In genomic region chr14:16735331-16736012, GRCm38 (mm10) we compare ENCODE assay signal across 18 mouse cellular contexts.
A peak's percentile ranks its signal among the peaks of the same experiment; 100 is the strongest.
DNase-seq lines count a peak whose midpoint lies in the region; ATAC-seq and TF ChIP-seq lines count a peak whose summit lies in the region.
"Had no signal": no experiment of that assay in that cellular context is flagged by ENCODE, and none has a peak within 500 bp of the region (broad histone marks: within the 10 kb centered on the region; RNA-seq: fewer than 3 reads in every experiment).

No protein-coding gene starts in this region.

- no peaks in the 10 kb centered on the region for H3K79me2 ChIP-seq in liver, adult 2 months (ENCODE audit: control insufficient read depth, insufficient read depth, low read length)

- H3K4me3 ChIP-seq in liver, adult 2 months (ENCODE audit: insufficient read depth, low read depth, low read length): no peak overlapping the region
- no peak overlapping the region for H3K4me3 ChIP-seq in intestine, embryonic 16.5 days (ENCODE audit: low read length)
- no peak overlapping the region for H3K4me3 ChIP-seq in kidney, embryonic 16.5 days (ENCODE audit: low read length)
- no peak overlapping the region for H3K4me3 ChIP-seq in heart, embryonic 10.5 days
- H3K4me3 ChIP-seq: forebrain, embryonic 15.5 days; layer of hippocampus, adult 2 months; left cerebral cortex, adult 2 months; limb, embryonic 13.5 days; neural tube, embryonic 12.5 days had no signal

- WGBS in liver, adult 2 months: 52% methylated on average over 4 of the region's 4 CpGs
- 24% methylated on average over 4 of the region's 4 CpGs for WGBS in intestine, embryonic 16.5 days
- 22% methylated on average over 4 of the region's 4 CpGs for WGBS in kidney, embryonic 16.5 days
- 40% methylated on average over 4 of the region's 4 CpGs for WGBS in heart, embryonic 10.5 days

- no peaks in the 10 kb centered on the region; the same call in 1 of the 2 replicates for H3K4me1 ChIP-seq in liver, adult 2 months (ENCODE audit: control insufficient read depth, insufficient read depth, low read length)
- peaks cover 21% of the 10 kb centered on the region for H3K4me1 ChIP-seq in intestine, embryonic 16.5 days (ENCODE audit: control insufficient read depth, insufficient read depth, low read length)
- H3K4me1 ChIP-seq in kidney, embryonic 16.5 days (ENCODE audit: insufficient read depth, low read length): peaks cover 24% of the 10 kb centered on the region
- peaks cover 32% of the 10 kb centered on the region for H3K4me1 ChIP-seq in heart, embryonic 10.5 days

- no peak for TF ChIP-seq POLR2A in liver, adult 2 months (IDR thresholded peaks at IDR 0.05; ENCODE audit: extremely low read depth, insufficient read depth, low read length)

- DNase-seq in liver, adult 2 months (ENCODE audit: extremely low read depth, low read depth, low spot score): peak; percentile 49
- DNase-seq in liver: no peak
- DNase-seq in lung, postnatal 14 days: peak; percentile 12
- no peak for DNase-seq in heart, embryonic 10.5 days (ENCODE audit: low spot score)
- no peak for DNase-seq in urinary bladder, adult 18-20 months (ENCODE audit: low spot score in 2 of 2)
- DNase-seq in adrenal gland, postnatal 14 days: no peak
- DNase-seq: adrenal gland, adult 8-10 months; cerebellum, postnatal 10 days; gastrocnemius, postnatal 25 days; thymus, postnatal 14 days had no signal

- H3K27me3 ChIP-seq in liver, adult 2 months (ENCODE audit: control insufficient read depth, insufficient read depth, low read length): 0 out of 2 replicates have a peak, but pooled peaks cover 3% of the 10 kb centered on the region
- H3K27me3 ChIP-seq in intestine, embryonic 16.5 days (replicated peaks; ENCODE audit: control insufficient read depth, insufficient read depth, low read length): no peaks in the 10 kb centered on the region
- no peaks in the 10 kb centered on the region for H3K27me3 ChIP-seq in kidney, embryonic 16.5 days (ENCODE audit: insufficient read depth, low read length)
- H3K27me3 ChIP-seq in heart, embryonic 10.5 days (ENCODE audit: insufficient read depth, poor library complexity, severe bottlenecking): no peaks in the 10 kb centered on the region
- H3K27me3 ChIP-seq: limb, embryonic 13.5 days had no signal

- TF ChIP-seq CTCF in liver, adult 2 months (IDR thresholded peaks at IDR 0.05; ENCODE audit: low read depth, low read length): no peak

- H3K9me3 ChIP-seq in intestine, embryonic 16.5 days (ENCODE audit: control insufficient read depth, low read length): no peaks in the 10 kb centered on the region
- no peaks in the 10 kb centered on the region for H3K9me3 ChIP-seq in kidney, embryonic 16.5 days (ENCODE audit: low read length)
- no peaks in the 10 kb centered on the region for H3K9me3 ChIP-seq in heart, embryonic 10.5 days
- H3K9me3 ChIP-seq: forebrain, embryonic 15.5 days; G1E; limb, embryonic 13.5 days; neural tube, embryonic 12.5 days had no signal

- no peak overlapping the region for H3K4me2 ChIP-seq in intestine, embryonic 16.5 days (ENCODE audit: low read depth, low read length)
- no peak overlapping the region for H3K4me2 ChIP-seq in kidney, embryonic 16.5 days (replicated peaks; ENCODE audit: low read depth, low read length)
- H3K4me2 ChIP-seq: forebrain, embryonic 15.5 days; limb, embryonic 13.5 days; neural tube, embryonic 12.5 days had no signal

- ATAC-seq in intestine, embryonic 16.5 days: peak; percentile 35; the same call in 1 of the 2 replicates
- peak; percentile 72; the same call in 1 of the 2 replicates for ATAC-seq in kidney, embryonic 16.5 days (ENCODE audit: low FRiP score, low TSS enrichment)
- ATAC-seq: forebrain, embryonic 15.5 days had no signal

- no peak overlapping the region for H3K9ac ChIP-seq in liver, adult 2 months (ENCODE audit: low read depth, low read length)
- H3K9ac ChIP-seq in intestine, embryonic 16.5 days (ENCODE audit: low read depth, low read length): no peak overlapping the region
- H3K9ac ChIP-seq in kidney, embryonic 16.5 days (replicated peaks; ENCODE audit: low read length): no peak overlapping the region
- H3K9ac ChIP-seq: forebrain, embryonic 15.5 days; limb, embryonic 13.5 days; neural tube, embryonic 12.5 days had no signal

- H3K27ac ChIP-seq in liver, adult 2 months (replicated peaks; ENCODE audit: insufficient read depth, low read depth, low read length): no peak overlapping the region; the same call in 1 of the 2 replicates
- H3K27ac ChIP-seq in intestine, embryonic 16.5 days (ENCODE audit: low read length): no peak overlapping the region
- peak overlapping the region; percentile 36 for H3K27ac ChIP-seq in kidney, embryonic 16.5 days (ENCODE audit: low read length)
- no peak overlapping the region for H3K27ac ChIP-seq in heart, embryonic 10.5 days
- H3K27ac ChIP-seq: forebrain, embryonic 15.5 days; layer of hippocampus, adult 2 months; left cerebral cortex, adult 2 months; limb, embryonic 13.5 days; neural tube, embryonic 12.5 days had no signal

- no peaks in the 10 kb centered on the region for H3K36me3 ChIP-seq in liver, adult 2 months (ENCODE audit: control insufficient read depth, insufficient read depth, low read length)
- no peaks in the 10 kb centered on the region for H3K36me3 ChIP-seq in intestine, embryonic 16.5 days (ENCODE audit: control insufficient read depth, insufficient read depth, low read length)
- no peaks in the 10 kb centered on the region for H3K36me3 ChIP-seq in kidney, embryonic 16.5 days (ENCODE audit: insufficient read depth, low read length)
- H3K36me3 ChIP-seq in heart, embryonic 10.5 days: no peaks in the 10 kb centered on the region
- H3K36me3 ChIP-seq: forebrain, embryonic 15.5 days; G1E; limb, embryonic 13.5 days; neural tube, embryonic 12.5 days had no signal

Comparison
In these comparisons a context has a peak if more than half of its experiments do, and no peak if none do; other contexts are left out.
1. DNase-seq: peak in liver, adult 2 months (single experiment) and lung, postnatal 14 days (single experiment); none in liver (single experiment), heart, embryonic 10.5 days (single experiment), urinary bladder, adult 18-20 months (0 of 2) and adrenal gland, postnatal 14 days (single experiment).